Mouse (Mus musculus): ENCODE results near the gene Mdh2. TPM values are rescaled to one million over a fixed set of nuclear protein-coding genes. Genes with fewer than 3 reads are reported as not detected.

Gene Mdh2
- polyA plus RNA-seq (2015; fragmentation: Nextera tagmentation; extraction: Ambion mirVana): 1,014 and 1,128 TPM in 2 replicates

DNA sequence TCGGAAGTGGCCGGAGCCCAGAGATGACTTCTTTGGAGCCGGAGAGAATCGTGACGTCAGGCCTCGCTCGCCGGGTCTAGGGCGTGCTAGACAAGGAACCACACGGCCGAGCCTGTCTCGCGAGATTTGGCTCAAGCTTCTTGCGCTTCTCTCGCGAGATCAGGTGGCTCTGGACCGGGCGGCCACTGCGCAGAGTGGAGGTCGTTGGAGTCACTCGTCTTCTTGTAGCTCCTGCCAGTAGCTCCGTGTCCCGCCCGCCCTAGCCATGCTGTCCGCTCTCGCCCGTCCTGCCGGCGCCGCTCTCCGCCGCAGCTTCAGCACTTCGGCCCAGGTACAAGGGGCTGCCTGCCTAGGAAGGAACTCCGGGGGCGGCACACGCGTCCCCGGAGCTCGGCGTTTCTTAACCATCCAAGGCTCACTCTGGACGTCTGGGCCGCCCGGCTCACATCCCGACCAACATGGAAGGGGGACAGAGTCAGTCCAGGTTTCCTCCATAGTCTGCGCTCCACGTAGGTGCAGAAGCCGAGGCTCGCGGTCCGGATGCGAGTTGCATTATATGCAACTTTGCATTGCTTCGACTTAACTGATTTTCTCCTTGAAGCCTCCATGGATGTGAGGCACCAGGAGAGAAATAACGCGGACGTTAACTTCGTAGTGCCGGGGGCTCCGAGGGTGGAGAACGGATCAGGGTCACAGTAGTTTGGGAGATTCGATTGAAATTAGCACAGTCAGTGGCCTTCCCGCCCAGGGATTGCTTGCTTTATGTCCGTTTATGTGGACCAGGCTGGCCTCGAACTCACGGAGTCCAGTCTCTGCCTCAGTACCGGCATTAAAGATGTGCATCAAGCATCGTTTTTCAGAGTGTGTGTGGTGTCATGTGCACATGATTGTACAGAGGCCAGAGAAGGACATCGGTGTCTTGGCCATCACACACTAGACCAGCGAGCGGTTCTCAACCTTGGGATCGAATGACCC is at the start of gene Mdh2:
Gene Mdh2, plus strand, starts transcription at position 10 of the 975 bp plus-strand sequence.
- peak within 1 kb of the TSS; percentile 85 for H3K9ac ChIP-seq
- peak within 1 kb of the TSS; percentile 89 for H3K4me3 ChIP-seq
- H3K9me3 ChIP-seq (replicated peaks): no peaks in the 10 kb centered on the region
- WGBS: under 1% methylated on average over 70 of the region's 70 CpGs
- H3K4me1 ChIP-seq (replicated peaks): peaks cover 35% of the 10 kb centered on the region
- H3K27me3 ChIP-seq: no peaks in the 10 kb centered on the region
- peak within 1 kb of the TSS; percentile 96 for H3K27ac ChIP-seq
- ATAC-seq (replicated peaks; ENCODE audit: insufficient number of reproducible peaks, insufficient read depth, low FRiP score, low read depth): peak; percentile 96
- peak within 1 kb of the TSS; percentile 81 for H3K4me2 ChIP-seq
- peaks cover 18% of the 10 kb centered on the region for H3K36me3 ChIP-seq

DNA sequence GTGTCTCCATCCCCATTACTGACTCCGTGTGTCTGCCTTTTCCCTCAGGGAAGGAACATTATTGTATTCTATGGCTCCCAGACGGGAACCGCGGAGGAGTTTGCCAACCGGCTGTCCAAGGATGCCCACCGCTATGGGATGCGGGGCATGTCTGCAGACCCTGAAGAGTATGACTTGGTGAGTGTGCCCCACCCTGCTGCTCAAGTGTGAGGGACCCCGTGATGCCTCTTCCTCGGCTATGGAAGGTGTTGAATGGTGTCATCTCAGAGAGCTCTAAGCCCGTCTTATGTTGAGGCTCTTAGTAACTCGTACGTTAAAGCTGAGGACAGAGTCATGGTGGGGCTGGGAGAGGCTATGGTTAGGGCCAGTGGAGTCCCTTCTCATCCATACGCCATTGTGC is 48.9 kb upstream of the Mdh2 start:
- Histone ChIP-seq H3K9ac (no peak overlapping the region), H3K4me1 (replicated peaks) (peaks cover 35% of the 10 kb centered on the region), H3K27ac (no peak overlapping the region), H3K27me3 (no peaks in the 10 kb centered on the region), H3K4me3 (no peak overlapping the region), H3K9me3 (replicated peaks) (no peaks in the 10 kb centered on the region), H3K36me3 (peaks cover 58% of the 10 kb centered on the region), H3K4me2 (no peak overlapping the region)
- ATAC-seq (replicated peaks; ENCODE audit: insufficient number of reproducible peaks, insufficient read depth, low FRiP score, low read depth): no peak
- 90% methylated on average over 13 of the region's 13 CpGs for WGBS

GRCm38 (mm10) chr5:135730278-135730677 is 48.0 kb upstream of the Mdh2 start:
- no peak overlapping the region for H3K9ac ChIP-seq

GRCm38 (mm10) chr5:135730916-135731315 is 47.4 kb upstream of the Mdh2 start:
- no peak for ATAC-seq (replicated peaks; ENCODE audit: insufficient number of reproducible peaks, insufficient read depth, low FRiP score, low read depth)
- Histone ChIP-seq H3K4me2 (no peak overlapping the region), H3K4me3 (no peak overlapping the region), H3K4me1 (replicated peaks) (peaks cover 19% of the 10 kb centered on the region), H3K27ac (no peak overlapping the region), H3K9me3 (replicated peaks) (no peaks in the 10 kb centered on the region), H3K9ac (no peak overlapping the region), H3K36me3 (peaks cover 74% of the 10 kb centered on the region), H3K27me3 (no peaks in the 10 kb centered on the region)
- 87% methylated on average over 10 of the region's 10 CpGs for WGBS

More at GRCm38 (mm10) chr5:135730278-135730677, 48.0 kb upstream of the Mdh2 start:
- Histone ChIP-seq H3K4me3 (no peak overlapping the region), H3K27me3 (no peaks in the 10 kb centered on the region), H3K27ac (no peak overlapping the region), H3K4me2 (no peak overlapping the region), H3K36me3 (peaks cover 67% of the 10 kb centered on the region), H3K9me3 (replicated peaks) (no peaks in the 10 kb centered on the region), H3K4me1 (replicated peaks) (peaks cover 26% of the 10 kb centered on the region)
- 89% methylated on average over 10 of the region's 10 CpGs for WGBS
- no peak for ATAC-seq (replicated peaks; ENCODE audit: insufficient number of reproducible peaks, insufficient read depth, low FRiP score, low read depth)

- ATAC-seq (replicated peaks; ENCODE audit: insufficient number of reproducible peaks, insufficient read depth, low FRiP score, low read depth): no peak
- H3K36me3 ChIP-seq: peaks cover 78% of the 10 kb centered on the region
- H3K27me3 ChIP-seq: no peaks in the 10 kb centered on the region
- H3K4me1 ChIP-seq (replicated peaks): peaks cover 15% of the 10 kb centered on the region
- no peak overlapping the region for H3K9ac ChIP-seq
- H3K4me3 ChIP-seq: no peak overlapping the region
- 91% methylated on average over 16 of the region's 16 CpGs for WGBS
- no peaks in the 10 kb centered on the region for H3K9me3 ChIP-seq (replicated peaks)
- H3K4me2 ChIP-seq: no peak overlapping the region
- no peak overlapping the region for H3K27ac ChIP-seq
Measured at GRCm38 (mm10) chr5:135731322-135731721, 47.0 kb upstream of the Mdh2 start.

DNA sequence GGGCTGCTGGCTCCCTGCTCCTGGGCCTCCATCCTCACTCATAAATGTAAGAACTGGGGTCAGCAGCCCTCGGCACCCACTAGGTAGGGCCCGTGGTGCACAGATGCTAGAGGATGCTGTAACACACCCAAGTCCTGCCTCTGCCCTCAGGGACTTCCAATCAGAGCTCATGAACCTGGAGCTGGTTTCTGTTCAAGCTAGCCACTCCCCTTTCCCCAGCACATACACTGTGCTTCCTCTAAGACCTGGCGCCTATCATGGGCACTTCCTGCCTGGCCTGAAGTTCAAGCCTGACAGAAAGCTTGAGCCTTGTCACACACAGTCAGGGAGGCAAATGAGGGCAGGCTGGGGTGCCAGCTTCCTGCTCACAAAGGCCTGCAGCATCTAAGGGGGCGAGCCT is 45.2 kb upstream of the Mdh2 start:
- 78% methylated on average over 4 of the region's 4 CpGs for WGBS
- no peak for ATAC-seq (replicated peaks; ENCODE audit: insufficient number of reproducible peaks, insufficient read depth, low FRiP score, low read depth)
- Histone ChIP-seq H3K4me1 (replicated peaks) (0 out of 2 replicates have a peak, but pooled peaks cover 3% of the 10 kb centered on the region), H3K9ac (no peak overlapping the region), H3K36me3 (peaks cover 84% of the 10 kb centered on the region), H3K4me3 (no peak overlapping the region), H3K9me3 (replicated peaks) (no peaks in the 10 kb centered on the region), H3K4me2 (no peak overlapping the region), H3K27ac (no peak overlapping the region), H3K27me3 (no peaks in the 10 kb centered on the region)

DNA sequence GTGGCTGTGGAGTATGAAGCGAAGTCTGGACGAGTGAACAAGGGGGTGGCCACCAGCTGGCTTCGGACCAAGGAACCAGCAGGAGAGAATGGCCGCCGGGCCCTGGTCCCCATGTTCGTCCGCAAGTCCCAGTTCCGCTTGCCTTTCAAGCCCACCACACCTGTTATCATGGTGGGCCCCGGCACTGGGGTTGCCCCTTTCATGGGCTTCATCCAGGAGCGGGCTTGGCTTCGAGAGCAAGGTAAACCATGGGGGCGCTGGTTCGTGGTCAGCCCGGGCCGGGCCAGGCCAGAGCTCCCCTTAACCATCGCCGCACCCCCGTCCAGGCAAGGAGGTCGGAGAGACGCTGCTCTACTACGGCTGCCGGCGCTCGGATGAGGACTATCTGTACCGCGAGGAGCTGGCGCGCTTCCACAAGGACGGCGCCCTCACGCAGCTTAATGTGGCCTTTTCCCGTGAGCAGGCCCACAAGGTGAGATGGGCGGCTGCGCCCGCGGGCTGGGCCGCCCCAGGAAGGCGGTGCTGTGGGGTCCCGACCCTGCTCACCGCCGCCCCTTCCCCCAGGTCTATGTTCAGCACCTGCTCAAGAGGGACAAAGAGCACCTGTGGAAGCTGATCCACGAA is 44.1 kb upstream of the Mdh2 start:
- Histone ChIP-seq H3K4me1 (replicated peaks) (peaks cover 6% of the 10 kb centered on the region; the same call in 1 of the 2 replicates), H3K9ac (no peak overlapping the region), H3K27me3 (no peaks in the 10 kb centered on the region), H3K9me3 (replicated peaks) (no peaks in the 10 kb centered on the region), H3K36me3 (peaks cover 78% of the 10 kb centered on the region), H3K27ac (no peak overlapping the region), H3K4me2 (no peak overlapping the region), H3K4me3 (no peak overlapping the region)
- ATAC-seq (replicated peaks; ENCODE audit: insufficient number of reproducible peaks, insufficient read depth, low FRiP score, low read depth): no peak
- WGBS: 92% methylated on average over 42 of the region's 42 CpGs

DNA sequence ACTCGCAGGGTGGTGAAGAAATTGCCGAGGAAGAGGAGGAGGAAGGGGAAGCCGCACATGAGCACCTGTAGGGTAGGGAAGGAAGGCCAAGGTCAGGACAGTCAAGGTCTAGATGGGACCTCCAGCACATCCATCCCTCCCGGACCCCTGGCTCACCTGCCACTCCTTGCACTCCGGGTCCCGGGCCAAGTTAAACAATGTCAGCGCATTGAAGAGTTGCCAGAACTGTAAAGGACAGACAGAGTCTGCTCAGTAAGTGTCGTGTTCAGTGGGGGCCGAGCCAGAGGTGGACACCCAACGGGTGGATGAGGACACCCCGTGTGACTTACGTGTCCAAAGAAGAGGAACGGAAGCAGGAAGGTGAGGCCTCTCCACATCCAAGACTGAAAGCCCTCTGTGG is 42.5 kb upstream of the Mdh2 start:
- no peak overlapping the region for H3K4me3 ChIP-seq
- H3K27me3 ChIP-seq: no peaks in the 10 kb centered on the region
- no peak for ATAC-seq (replicated peaks; ENCODE audit: insufficient number of reproducible peaks, insufficient read depth, low FRiP score, low read depth)
- H3K4me1 ChIP-seq (replicated peaks): peaks cover 6% of the 10 kb centered on the region; the same call in 1 of the 2 replicates
- H3K36me3 ChIP-seq: peaks cover 62% of the 10 kb centered on the region
- no peak overlapping the region for H3K4me2 ChIP-seq
- WGBS: 83% methylated on average over 13 of the region's 13 CpGs
- H3K27ac ChIP-seq: no peak overlapping the region
- H3K9ac ChIP-seq: no peak overlapping the region
- H3K9me3 ChIP-seq (replicated peaks): no peaks in the 10 kb centered on the region

GRCm38 (mm10) chr5:135736544-135736943 is 41.7 kb upstream of the Mdh2 start:
- Histone ChIP-seq H3K36me3 (peaks cover 55% of the 10 kb centered on the region), H3K4me2 (no peak overlapping the region), H3K4me3 (no peak overlapping the region), H3K27me3 (no peaks in the 10 kb centered on the region), H3K27ac (no peak overlapping the region), H3K9me3 (replicated peaks) (no peaks in the 10 kb centered on the region), H3K9ac (no peak overlapping the region), H3K4me1 (replicated peaks) (peaks cover 6% of the 10 kb centered on the region; the same call in 1 of the 2 replicates)
- ATAC-seq (replicated peaks; ENCODE audit: insufficient number of reproducible peaks, insufficient read depth, low FRiP score, low read depth): no peak
- 92% methylated on average over 16 of the region's 16 CpGs for WGBS

GRCm38 (mm10) chr5:135737154-135737553 is 41.1 kb upstream of the Mdh2 start:
- ATAC-seq (replicated peaks; ENCODE audit: insufficient number of reproducible peaks, insufficient read depth, low FRiP score, low read depth): no peak
- Histone ChIP-seq H3K4me2 (no peak overlapping the region), H3K36me3 (peaks cover 52% of the 10 kb centered on the region), H3K4me1 (replicated peaks) (peaks cover 6% of the 10 kb centered on the region; the same call in 1 of the 2 replicates), H3K9ac (no peak overlapping the region), H3K27ac (no peak overlapping the region), H3K27me3 (no peaks in the 10 kb centered on the region), H3K9me3 (replicated peaks) (no peaks in the 10 kb centered on the region), H3K4me3 (no peak overlapping the region)
- 64% methylated on average over 7 of the region's 7 CpGs for WGBS

- Histone ChIP-seq H3K9me3 (replicated peaks) (no peaks in the 10 kb centered on the region), H3K36me3 (peaks cover 41% of the 10 kb centered on the region), H3K4me3 (no peak overlapping the region), H3K9ac (no peak overlapping the region), H3K27me3 (no peaks in the 10 kb centered on the region), H3K4me2 (no peak overlapping the region), H3K27ac (0 out of 2 replicates have a peak overlapping the region, but pooled peaks have one; percentile 34), H3K4me1 (replicated peaks) (peaks cover 14% of the 10 kb centered on the region)
- ATAC-seq (replicated peaks; ENCODE audit: insufficient number of reproducible peaks, insufficient read depth, low FRiP score, low read depth): no peak
- 20% methylated on average over 6 of the region's 6 CpGs for WGBS
Measured at GRCm38 (mm10) chr5:135738266-135738665, 40.0 kb upstream of the Mdh2 start.

Data from heart, embryonic 15.5 days (tissue).